Mouse (Mus musculus) CD8-positive naive resting alpha-beta T cell, adult 2 months (primary cell): ENCODE measurements around the gene Camk2d.

Source experiments
- DNase-seq, 2 experiments: peaks; one replicate each; pipeline ENCODE4 v3.0.0; 2022; ENCODE audit warnings: low read depth in 2 of 2, low spot score in 2 of 2

Camk2d gene

DNA sequence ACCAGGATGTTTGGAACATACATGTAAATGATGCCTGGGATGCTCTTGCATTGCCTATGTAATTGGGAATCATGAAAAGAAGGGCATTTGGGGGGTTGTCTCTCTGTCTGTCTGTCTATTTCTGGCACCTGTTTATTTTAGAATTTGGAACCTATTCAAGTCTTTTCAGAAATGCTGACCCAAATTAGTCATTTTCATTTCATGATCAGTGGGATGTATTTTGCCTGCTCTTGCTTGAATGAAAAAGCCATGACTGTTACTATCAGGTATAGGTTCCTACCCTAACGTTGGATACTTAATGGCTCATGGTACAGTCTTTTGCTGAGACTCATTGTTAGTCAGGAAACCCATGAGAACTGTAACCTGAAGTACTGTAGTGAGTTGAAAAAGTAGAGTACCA is 144.0 kb downstream of the Camk2d start:
- DNase-seq: no peak

DNA sequence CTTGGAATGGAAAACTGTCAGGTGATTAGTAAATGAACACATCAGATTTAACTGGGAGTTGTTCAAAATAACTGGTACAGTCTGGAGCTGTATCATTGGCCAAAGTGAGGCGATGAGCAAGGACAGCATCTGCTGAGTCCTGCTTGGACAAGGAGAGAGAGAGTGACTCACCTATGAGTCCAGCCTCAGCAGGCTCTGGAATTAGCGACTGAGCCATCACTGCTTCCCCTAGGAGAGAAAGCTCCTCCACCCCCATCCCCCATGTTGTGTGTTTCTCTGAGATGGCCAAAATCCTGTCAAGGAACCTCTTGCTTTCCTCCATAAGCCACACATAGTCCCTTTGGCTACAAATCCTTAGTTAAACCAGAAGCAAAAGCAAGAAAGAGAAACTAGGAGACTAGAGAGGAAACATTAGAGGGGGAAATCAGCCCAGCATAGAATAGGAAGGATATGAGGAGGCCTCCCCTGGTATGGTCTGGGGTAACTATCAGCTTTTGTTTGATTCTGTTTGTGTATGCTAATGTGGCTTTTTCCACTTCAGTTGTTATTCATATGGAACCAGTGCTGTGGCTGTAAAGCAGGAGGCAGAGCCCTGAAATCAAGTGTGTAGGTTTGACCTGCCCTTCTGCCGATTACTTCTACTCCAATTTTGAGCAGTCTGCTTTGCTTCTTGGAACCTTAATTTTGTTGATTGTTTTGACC is 148.5 kb downstream of the Camk2d start:
- DNase-seq: no peak

DNA sequence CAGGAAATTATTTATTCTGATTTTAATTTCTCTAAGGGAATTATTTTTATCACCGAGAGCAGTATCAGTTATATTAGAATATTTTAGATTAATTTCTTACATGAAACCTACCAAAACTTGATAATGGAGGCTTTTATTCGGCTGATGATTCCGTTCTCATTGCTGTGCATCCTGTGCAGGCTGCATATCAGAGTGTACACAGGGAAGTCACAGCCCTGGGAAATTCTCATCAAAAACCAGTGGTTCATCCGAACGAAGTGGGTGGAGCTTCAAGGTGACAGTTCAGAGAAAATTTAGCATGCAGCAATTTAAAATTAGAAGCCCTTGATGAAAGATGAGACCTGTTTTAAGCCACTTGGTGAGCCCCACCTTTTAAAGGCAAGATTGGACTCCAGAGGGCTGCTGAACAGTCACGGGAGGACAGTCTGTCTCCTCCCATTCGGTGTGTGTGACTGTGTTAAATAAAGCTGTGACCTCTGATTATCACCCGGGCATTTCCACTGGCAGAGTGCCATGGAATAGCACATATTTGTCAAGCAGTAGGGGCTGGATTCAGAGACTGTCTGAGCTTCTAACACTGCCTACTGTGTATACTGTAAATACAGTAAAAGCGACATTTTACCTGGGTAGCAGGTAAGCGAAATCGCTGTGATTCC is 150.2 kb downstream of the Camk2d start:
- no peak for DNase-seq

- DNase-seq: no peak
These were observed 151.5 kb downstream of the Camk2d start for GRCm38 (mm10) chr3:126747628-126748027.

GRCm38 (mm10) chr3:126751377-126752098 is 155.4 kb downstream of the Camk2d start:
- DNase-seq: no peak

GRCm38 (mm10) chr3:126752978-126753377 is 156.9 kb downstream of the Camk2d start:
- DNase-seq: no peak

GRCm38 (mm10) chr3:126758398-126758797 is 162.3 kb downstream of the Camk2d start:
- DNase-seq: no peak

DNA sequence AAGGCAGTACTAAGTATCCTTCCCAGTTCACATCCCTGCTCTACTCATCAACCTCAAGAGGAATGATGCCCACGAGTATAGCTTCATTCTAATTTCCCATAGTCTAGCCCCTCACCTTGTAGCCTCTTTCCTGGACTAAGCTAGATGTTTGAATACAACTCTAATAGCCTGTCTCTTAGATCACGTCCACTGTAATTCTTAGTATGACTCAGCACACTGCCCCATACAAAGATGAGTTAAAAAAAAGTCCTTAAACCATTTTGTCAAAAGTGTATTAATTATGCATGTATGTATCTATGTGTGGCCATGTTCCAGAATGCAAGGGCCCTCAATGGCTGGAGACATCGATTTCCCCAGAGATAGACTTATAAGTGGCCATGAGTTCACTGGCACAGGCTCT is 164.5 kb downstream of the Camk2d start:
- no peak for DNase-seq

GRCm38 (mm10) chr3:126764745-126765144 is 168.6 kb downstream of the Camk2d start:
- no peak for DNase-seq

GRCm38 (mm10) chr3:126770056-126770455 is 174.0 kb downstream of the Camk2d start:
- no peak for DNase-seq

DNA sequence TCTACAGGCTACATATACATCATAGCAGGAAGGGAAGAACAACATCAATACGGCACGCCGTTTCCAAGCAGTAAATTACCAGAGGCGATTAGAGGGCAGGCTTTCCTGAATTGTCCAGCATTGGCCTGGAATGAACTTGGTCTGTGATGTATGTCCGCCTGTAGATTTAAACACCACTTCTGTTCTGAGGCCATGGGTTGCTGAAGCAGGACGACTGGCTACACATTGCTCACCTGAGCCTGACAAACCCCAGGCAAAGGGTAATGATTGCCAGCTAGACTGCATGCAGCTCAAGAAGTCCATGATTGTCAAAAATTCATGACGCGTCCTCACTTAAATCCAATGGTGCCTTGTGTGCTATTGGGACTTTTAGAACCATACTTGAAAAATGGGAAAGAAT is 174.9 kb downstream of the Camk2d start:
- no peak for DNase-seq

DNA sequence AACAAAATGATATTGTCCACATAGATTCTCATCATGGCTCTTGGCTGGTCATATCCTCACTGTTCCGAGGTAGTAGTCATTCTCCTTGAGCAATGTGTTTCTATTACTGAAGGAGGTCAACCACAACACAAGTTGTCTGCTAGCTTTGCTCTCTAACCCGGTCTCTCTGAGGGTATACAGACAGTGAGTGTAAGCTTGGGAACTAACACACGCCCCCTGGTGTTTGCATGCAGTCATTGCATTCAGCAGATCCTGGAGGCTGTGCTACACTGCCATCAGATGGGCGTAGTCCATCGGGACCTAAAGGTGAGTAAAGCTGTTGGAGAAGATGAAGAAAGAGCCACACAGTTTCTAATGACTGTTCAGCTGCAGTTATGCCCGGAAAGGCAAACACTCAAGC is 175.4 kb downstream of the Camk2d start:
- peak; percentile 57 to 74 for DNase-seq

DNA sequence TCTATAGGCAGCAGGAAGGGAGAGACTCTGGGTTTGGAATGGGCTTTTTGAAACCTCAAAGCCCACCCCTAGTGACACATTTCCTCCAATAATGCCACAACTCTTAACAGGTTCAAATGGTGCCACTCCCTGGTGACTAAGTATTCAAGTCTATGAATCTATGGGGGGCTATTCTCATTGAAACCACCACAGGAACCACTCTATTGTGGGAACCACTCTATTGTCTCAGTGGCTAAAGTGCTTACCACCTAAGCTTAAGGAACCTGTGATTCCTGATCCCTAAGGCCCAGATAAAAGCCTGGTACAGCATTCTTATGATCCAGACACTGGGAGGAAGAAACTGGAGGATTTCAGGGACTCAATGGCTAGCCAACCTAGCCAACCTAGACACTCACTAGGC is 179.9 kb downstream of the Camk2d start:
- DNase-seq: no peak

DNA sequence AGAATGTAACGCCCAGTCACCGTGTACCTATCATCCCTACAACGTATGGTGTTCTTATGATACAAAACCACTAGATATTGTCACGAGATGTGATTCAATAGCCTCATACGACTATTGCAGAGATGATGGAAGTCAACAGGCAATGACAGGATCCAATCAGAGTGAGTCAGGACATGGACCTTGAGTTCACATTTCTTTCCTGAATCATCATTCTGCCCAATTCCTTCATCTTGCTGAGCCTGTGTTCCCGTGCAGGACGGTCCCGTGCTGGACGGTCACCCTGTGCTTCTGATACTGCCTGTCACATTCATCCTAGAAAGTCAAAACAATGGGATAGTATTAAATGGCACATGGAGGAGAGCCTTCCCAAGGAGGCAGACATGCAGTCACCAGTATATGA is 181.0 kb downstream of the Camk2d start:
- no peak for DNase-seq

DNA sequence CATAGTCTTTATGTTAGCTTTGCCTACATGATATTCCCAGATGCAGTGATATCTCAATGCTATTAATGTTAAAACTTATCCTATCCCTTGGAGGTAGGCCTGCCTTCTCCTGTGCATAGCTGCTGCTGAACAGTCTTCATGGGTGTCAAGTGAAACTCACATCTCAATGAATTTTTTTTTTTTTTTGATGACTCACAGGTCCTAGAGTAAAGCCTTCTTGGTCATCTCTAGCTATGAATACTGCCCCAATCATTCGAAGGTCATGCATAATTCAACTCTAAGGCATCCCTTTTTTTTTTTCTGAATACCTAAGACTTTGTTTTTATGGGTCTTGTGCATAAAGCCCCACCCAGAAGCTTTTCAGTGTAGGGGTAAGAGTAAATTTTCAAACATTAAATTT is 181.8 kb downstream of the Camk2d start:
- no peak for DNase-seq

GRCm38 (mm10) chr3:126780014-126780615 is 184.0 kb downstream of the Camk2d start:
- no peak for DNase-seq

- no peak for DNase-seq
These were observed 197.2 kb downstream of the Camk2d start for GRCm38 (mm10) chr3:126793035-126793964.

DNA sequence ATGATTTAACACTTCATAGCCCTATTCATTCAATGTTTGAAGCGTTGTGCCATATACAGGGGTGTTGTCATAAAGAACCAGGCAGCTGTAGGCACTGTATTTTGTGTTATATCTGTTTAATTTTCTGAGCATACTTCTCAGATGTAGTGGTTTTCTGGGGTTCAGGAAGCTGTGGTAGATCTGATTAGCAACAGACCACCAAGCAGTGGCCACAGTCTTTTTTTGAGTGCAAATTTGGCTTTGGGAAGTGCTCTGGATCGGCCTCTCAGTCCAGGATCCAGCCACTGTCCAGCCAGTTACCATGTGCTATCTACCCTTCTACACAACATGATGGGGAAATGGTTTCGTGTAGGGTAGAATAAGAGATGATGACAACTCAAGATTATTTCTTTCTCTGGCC is 199.8 kb downstream of the Camk2d start:
- no peak for DNase-seq

- no peak for DNase-seq
These were observed 200.9 kb downstream of the Camk2d start for GRCm38 (mm10) chr3:126797025-126797424.

GRCm38 (mm10) chr3:126797810-126798209 is 201.7 kb downstream of the Camk2d start:
- DNase-seq: no peak

DNA sequence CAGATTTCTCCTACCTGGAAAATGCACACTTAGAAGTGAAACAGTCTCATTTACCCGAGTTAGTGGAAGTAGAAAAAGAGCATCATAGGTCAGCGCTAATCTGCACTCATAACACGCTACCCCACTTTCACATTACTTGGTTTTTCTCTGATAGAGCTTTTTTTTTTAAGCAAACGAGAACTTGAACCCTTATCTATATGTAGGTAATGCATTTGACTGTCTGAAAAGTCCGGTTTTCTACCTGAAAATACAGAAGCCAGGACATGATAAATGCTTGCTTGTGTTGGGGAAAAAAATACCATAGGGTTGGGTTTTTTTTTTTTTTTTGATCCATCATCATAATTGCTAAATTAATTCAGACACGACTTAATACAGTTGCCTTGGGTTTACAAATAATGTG is 206.9 kb downstream of the Camk2d start:
- DNase-seq: no peak
